Mouse (Mus musculus): ENCODE measurements around the gene Polr1a. TPM values are rescaled to one million over a fixed set of nuclear protein-coding genes. Genes with fewer than 3 reads are reported as not detected.

The Polr1a gene
- polyA plus RNA-seq, 1 experiment from 2014 or later: 37.0 TPM

GRCm38 (mm10) chr6:71935737-71936136 lies 26.9 kb downstream of the Polr1a start:
- Histone ChIP-seq H3K4me2 (replicated peaks; ENCODE audit: low read depth, low read length) (no peak overlapping the region), H3K27me3 (ENCODE audit: control insufficient read depth, insufficient read depth, low read length) (no peaks in the 10 kb centered on the region), H3K9me3 (ENCODE audit: control insufficient read depth, low read length) (no peaks in the 10 kb centered on the region), H3K9ac (ENCODE audit: low read depth, low read length) (no peak overlapping the region), H3K36me3 (ENCODE audit: control insufficient read depth, insufficient read depth, low read length) (peaks cover 87% of the 10 kb centered on the region), H3K27ac (ENCODE audit: low read depth, low read length) (peak overlapping the region; percentile 42; the same call in 1 of the 2 replicates), H3K4me3 (ENCODE audit: low read length) (no peak overlapping the region), H3K4me1 (ENCODE audit: control insufficient read depth, insufficient read depth, low read length) (no peaks in the 10 kb centered on the region)
- no peak for ATAC-seq (ENCODE audit: low FRiP score, low TSS enrichment)
- 89% methylated on average over 2 of the region's 2 CpGs for whole genome bisulfite sequencing

GRCm38 (mm10) chr6:71940912-71941311 lies 32.1 kb downstream of the Polr1a start:
- no peak for ATAC-seq (ENCODE audit: low FRiP score, low TSS enrichment)
- 89% methylated on average over 6 of the region's 6 CpGs for WGBS
- Histone ChIP-seq H3K27me3 (ENCODE audit: control insufficient read depth, insufficient read depth, low read length) (no peaks in the 10 kb centered on the region), H3K27ac (ENCODE audit: low read depth, low read length) (no peak overlapping the region), H3K4me1 (ENCODE audit: control insufficient read depth, insufficient read depth, low read length) (no peaks in the 10 kb centered on the region), H3K4me3 (ENCODE audit: low read length) (no peak overlapping the region), H3K9me3 (ENCODE audit: control insufficient read depth, low read length) (no peaks in the 10 kb centered on the region), H3K4me2 (replicated peaks; ENCODE audit: low read depth, low read length) (no peak overlapping the region), H3K9ac (ENCODE audit: low read depth, low read length) (no peak overlapping the region), H3K36me3 (ENCODE audit: control insufficient read depth, insufficient read depth, low read length) (peaks cover 64% of the 10 kb centered on the region)

GRCm38 (mm10) chr6:71945101-71945500 lies 36.2 kb downstream of the Polr1a start:
- H3K36me3 ChIP-seq (ENCODE audit: control insufficient read depth, insufficient read depth, low read length): peaks cover 59% of the 10 kb centered on the region
- no peaks in the 10 kb centered on the region for H3K9me3 ChIP-seq (ENCODE audit: control insufficient read depth, low read length)
- 87% methylated on average over 6 of the region's 6 CpGs for WGBS
- H3K4me1 ChIP-seq (ENCODE audit: control insufficient read depth, insufficient read depth, low read length): no peaks in the 10 kb centered on the region
- no peak overlapping the region for H3K27ac ChIP-seq (ENCODE audit: low read depth, low read length)
- ATAC-seq (ENCODE audit: low FRiP score, low TSS enrichment): no peak
- H3K4me2 ChIP-seq (replicated peaks; ENCODE audit: low read depth, low read length): no peak overlapping the region
- no peaks in the 10 kb centered on the region for H3K27me3 ChIP-seq (ENCODE audit: control insufficient read depth, insufficient read depth, low read length)
- no peak overlapping the region for H3K9ac ChIP-seq (ENCODE audit: low read depth, low read length)
- no peak overlapping the region for H3K4me3 ChIP-seq (ENCODE audit: low read length)

GRCm38 (mm10) chr6:71946121-71946520 lies 37.3 kb downstream of the Polr1a start:
- Histone ChIP-seq H3K4me2 (replicated peaks; ENCODE audit: low read depth, low read length) (no peak overlapping the region), H3K27ac (ENCODE audit: low read depth, low read length) (no peak overlapping the region), H3K27me3 (ENCODE audit: control insufficient read depth, insufficient read depth, low read length) (no peaks in the 10 kb centered on the region), H3K9me3 (ENCODE audit: control insufficient read depth, low read length) (no peaks in the 10 kb centered on the region), H3K36me3 (ENCODE audit: control insufficient read depth, insufficient read depth, low read length) (peaks cover 59% of the 10 kb centered on the region), H3K9ac (ENCODE audit: low read depth, low read length) (no peak overlapping the region), H3K4me1 (ENCODE audit: control insufficient read depth, insufficient read depth, low read length) (no peaks in the 10 kb centered on the region), H3K4me3 (ENCODE audit: low read length) (no peak overlapping the region)
- no peak for ATAC-seq (ENCODE audit: low FRiP score, low TSS enrichment)
- WGBS: 95% methylated on average over 8 of the region's 8 CpGs

GRCm38 (mm10) chr6:71949721-71950120 lies 40.9 kb downstream of the Polr1a start:
- Histone ChIP-seq H3K9me3 (ENCODE audit: control insufficient read depth, low read length) (no peaks in the 10 kb centered on the region), H3K4me1 (ENCODE audit: control insufficient read depth, insufficient read depth, low read length) (no peaks in the 10 kb centered on the region), H3K4me2 (replicated peaks; ENCODE audit: low read depth, low read length) (no peak overlapping the region), H3K27ac (ENCODE audit: low read depth, low read length) (no peak overlapping the region), H3K4me3 (ENCODE audit: low read length) (no peak overlapping the region), H3K9ac (ENCODE audit: low read depth, low read length) (no peak overlapping the region), H3K36me3 (ENCODE audit: control insufficient read depth, insufficient read depth, low read length) (peaks cover 73% of the 10 kb centered on the region), H3K27me3 (ENCODE audit: control insufficient read depth, insufficient read depth, low read length) (no peaks in the 10 kb centered on the region)
- WGBS: 56% methylated on average over 3 of the region's 3 CpGs
- ATAC-seq (ENCODE audit: low FRiP score, low TSS enrichment): peak; percentile 39; the same call in 1 of the 2 replicates

GRCm38 (mm10) chr6:71950592-71950991 lies 41.7 kb downstream of the Polr1a start:
- Histone ChIP-seq H3K9me3 (ENCODE audit: control insufficient read depth, low read length) (no peaks in the 10 kb centered on the region), H3K9ac (ENCODE audit: low read depth, low read length) (no peak overlapping the region), H3K4me2 (replicated peaks; ENCODE audit: low read depth, low read length) (no peak overlapping the region), H3K36me3 (ENCODE audit: control insufficient read depth, insufficient read depth, low read length) (peaks cover 75% of the 10 kb centered on the region), H3K4me3 (ENCODE audit: low read length) (no peak overlapping the region), H3K4me1 (ENCODE audit: control insufficient read depth, insufficient read depth, low read length) (no peaks in the 10 kb centered on the region), H3K27me3 (ENCODE audit: control insufficient read depth, insufficient read depth, low read length) (no peaks in the 10 kb centered on the region), H3K27ac (ENCODE audit: low read depth, low read length) (no peak overlapping the region)
- ATAC-seq (ENCODE audit: low FRiP score, low TSS enrichment): no peak
- WGBS: 88% methylated on average over 3 of the region's 3 CpGs

GRCm38 (mm10) chr6:71951192-71951591 lies 42.3 kb downstream of the Polr1a start:
- Histone ChIP-seq H3K27ac (ENCODE audit: low read depth, low read length) (no peak overlapping the region), H3K9me3 (ENCODE audit: control insufficient read depth, low read length) (no peaks in the 10 kb centered on the region), H3K4me1 (ENCODE audit: control insufficient read depth, insufficient read depth, low read length) (no peaks in the 10 kb centered on the region), H3K4me3 (ENCODE audit: low read length) (no peak overlapping the region), H3K4me2 (replicated peaks; ENCODE audit: low read depth, low read length) (no peak overlapping the region), H3K27me3 (ENCODE audit: control insufficient read depth, insufficient read depth, low read length) (no peaks in the 10 kb centered on the region), H3K36me3 (ENCODE audit: control insufficient read depth, insufficient read depth, low read length) (peaks cover 71% of the 10 kb centered on the region), H3K9ac (ENCODE audit: low read depth, low read length) (no peak overlapping the region)
- no peak for ATAC-seq (ENCODE audit: low FRiP score, low TSS enrichment)
- 92% methylated on average over 5 of the region's 5 CpGs for WGBS

GRCm38 (mm10) chr6:71962119-71962518 lies 53.3 kb downstream of the Polr1a start:
- no peak for ATAC-seq (ENCODE audit: low FRiP score, low TSS enrichment)
- H3K9me3 ChIP-seq (ENCODE audit: control insufficient read depth, low read length): no peaks in the 10 kb centered on the region
- no peak overlapping the region for H3K27ac ChIP-seq (ENCODE audit: low read depth, low read length)
- no peak overlapping the region for H3K4me3 ChIP-seq (ENCODE audit: low read length)
- H3K9ac ChIP-seq (ENCODE audit: low read depth, low read length): no peak overlapping the region
- H3K4me2 ChIP-seq (replicated peaks; ENCODE audit: low read depth, low read length): no peak overlapping the region
- peaks cover 35% of the 10 kb centered on the region for H3K36me3 ChIP-seq (ENCODE audit: control insufficient read depth, insufficient read depth, low read length)
- no peaks in the 10 kb centered on the region for H3K27me3 ChIP-seq (ENCODE audit: control insufficient read depth, insufficient read depth, low read length)
- 96% methylated on average over 5 of the region's 5 CpGs for WGBS
- H3K4me1 ChIP-seq (ENCODE audit: control insufficient read depth, insufficient read depth, low read length): no peaks in the 10 kb centered on the region

GRCm38 (mm10) chr6:71962706-71963105 lies 53.9 kb downstream of the Polr1a start:
- H3K36me3 ChIP-seq (ENCODE audit: control insufficient read depth, insufficient read depth, low read length): peaks cover 41% of the 10 kb centered on the region
- ATAC-seq (ENCODE audit: low FRiP score, low TSS enrichment): no peak
- H3K4me2 ChIP-seq (replicated peaks; ENCODE audit: low read depth, low read length): no peak overlapping the region
- H3K27ac ChIP-seq (ENCODE audit: low read depth, low read length): no peak overlapping the region
- no peaks in the 10 kb centered on the region for H3K27me3 ChIP-seq (ENCODE audit: control insufficient read depth, insufficient read depth, low read length)
- H3K4me3 ChIP-seq (ENCODE audit: low read length): no peak overlapping the region
- no peaks in the 10 kb centered on the region for H3K4me1 ChIP-seq (ENCODE audit: control insufficient read depth, insufficient read depth, low read length)
- 93% methylated on average over 6 of the region's 6 CpGs for WGBS
- no peak overlapping the region for H3K9ac ChIP-seq (ENCODE audit: low read depth, low read length)
- H3K9me3 ChIP-seq (ENCODE audit: control insufficient read depth, low read length): no peaks in the 10 kb centered on the region

Data from kidney, embryonic 14.5 days (tissue).